Mouse (Mus musculus): ENCODE data around the gene Traf2.

Gene Traf2

DNA sequence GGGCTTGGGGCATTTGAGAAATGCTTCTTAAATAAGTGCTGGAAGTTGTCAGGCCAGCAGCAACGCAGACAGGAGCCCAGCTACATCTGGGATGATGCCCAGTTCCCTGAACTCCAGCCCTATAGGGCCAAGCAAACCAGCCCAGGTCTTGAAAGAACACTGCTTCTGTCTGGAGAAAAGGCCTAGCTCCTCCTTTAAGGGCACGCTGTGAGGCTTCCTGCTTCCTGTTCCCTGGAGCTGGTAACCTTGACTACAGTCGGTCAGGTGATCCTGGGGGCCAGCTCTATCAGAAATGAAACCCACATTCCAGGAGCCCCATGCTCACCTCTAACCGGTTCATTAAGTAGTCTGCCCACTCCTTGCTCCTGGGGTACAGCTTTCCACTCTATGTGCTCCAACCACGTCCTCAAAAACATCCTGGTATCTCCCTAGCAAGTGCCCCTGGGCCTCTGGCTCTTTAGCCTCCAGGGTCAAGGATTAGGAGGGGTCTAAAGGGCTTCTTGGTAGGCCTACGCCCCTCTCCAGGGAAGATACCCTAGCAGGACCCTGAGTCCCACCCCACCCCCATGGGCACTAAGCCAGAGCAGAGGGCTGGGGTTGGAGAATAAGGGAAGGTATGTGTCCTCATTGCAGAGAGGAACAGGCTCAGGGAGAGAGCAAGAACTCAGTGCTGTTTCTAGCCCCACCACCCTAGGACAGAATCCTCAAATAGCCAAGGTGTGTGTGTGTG, 48.7 kb downstream of the Traf2 start:
- DNase-seq (ENCODE audit: low spot score in 2 of 2), result no peak

DNA sequence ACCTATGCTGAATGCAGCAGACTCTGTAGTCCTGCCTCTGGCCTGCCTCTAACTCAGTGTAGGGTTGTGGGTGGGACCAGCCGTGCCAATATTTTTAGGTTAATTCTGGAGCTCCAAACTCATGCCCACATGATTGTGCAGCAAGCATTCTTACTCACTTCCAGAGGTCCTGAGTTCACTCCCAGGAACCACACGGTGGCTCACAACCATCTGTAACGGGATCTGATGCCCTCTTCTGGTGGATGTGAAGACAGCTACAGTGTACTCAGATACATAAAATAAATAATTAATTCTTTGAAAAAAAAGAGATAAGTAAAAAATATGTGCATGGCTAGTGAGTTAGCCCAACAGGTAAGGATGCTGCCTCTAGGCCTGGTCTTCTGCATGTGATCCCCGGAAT, 50.3 kb downstream of the Traf2 start:
- DNase-seq (ENCODE audit: low spot score in 2 of 2), result no peak

DNA sequence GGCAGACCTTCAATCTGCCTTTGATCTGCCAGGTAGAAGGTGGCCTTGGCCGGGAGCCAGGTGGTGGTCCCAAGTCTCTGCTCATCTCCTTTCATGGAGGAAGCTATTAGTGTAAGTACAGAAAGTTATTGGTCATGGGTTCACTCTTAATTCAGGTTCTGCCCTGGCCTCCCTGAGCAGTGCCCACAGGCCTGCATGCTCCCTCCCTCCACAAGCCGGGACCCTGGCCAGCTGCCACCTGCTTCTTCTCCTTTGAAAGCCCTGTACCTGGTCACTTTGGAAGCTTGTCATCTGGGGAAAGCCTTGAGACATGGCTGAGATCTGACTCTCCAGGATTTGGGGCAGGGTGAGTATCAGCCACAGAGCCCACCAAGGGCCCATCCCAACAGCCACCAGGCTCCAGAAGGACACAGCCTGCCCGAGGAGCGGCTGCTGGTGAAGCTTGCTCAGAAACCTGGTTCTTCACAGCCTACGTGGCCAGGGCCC, 53.2 kb downstream of the Traf2 start, which contains the start of gene Lcn12:
Gene Lcn12, minus strand, starts transcription at position 436 of the 486 bp plus-strand sequence.
- DNase-seq (ENCODE audit: low spot score in 2 of 2), result no peak

DNA sequence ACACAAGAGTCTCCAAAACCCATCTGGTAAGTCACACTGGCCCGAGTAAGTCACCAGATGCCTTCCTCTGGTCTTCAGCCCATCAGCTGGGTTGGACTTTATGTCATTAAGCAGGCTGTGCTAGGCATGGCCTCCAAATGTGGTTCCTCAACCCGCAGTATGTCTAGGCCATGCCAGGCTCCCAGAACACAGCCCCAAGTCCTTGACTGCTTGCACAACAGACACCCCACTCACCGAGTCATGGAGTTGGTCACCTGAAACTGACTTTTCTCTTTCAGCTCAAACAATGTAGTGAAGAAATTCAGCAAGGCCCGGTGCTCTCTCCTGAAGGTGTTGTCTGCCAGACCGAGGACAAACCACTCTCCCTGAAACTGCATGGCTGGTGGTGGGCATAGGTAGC, 53.8 kb downstream of the Traf2 start:
- DNase-seq (ENCODE audit: low spot score in 2 of 2), result no peak

DNA sequence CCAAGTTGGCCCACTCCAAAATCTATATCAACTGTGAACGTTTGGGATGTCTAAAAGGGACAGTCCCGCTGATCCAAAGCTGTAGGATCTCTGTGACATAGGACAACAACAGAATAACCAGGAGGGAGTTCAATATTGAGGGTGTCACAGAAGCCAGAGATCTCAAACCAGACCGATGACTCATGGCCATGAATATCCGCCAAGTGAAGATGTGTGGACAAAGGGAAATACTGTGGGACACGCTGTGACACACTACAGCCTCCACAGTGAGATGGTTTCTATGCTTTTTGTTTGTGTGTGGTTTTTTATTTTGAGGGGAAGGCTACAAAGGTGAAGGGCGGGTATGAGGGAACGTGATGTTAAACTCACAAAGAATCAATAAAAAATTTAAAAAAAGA, 58.1 kb downstream of the Traf2 start:
- DNase-seq (ENCODE audit: low spot score in 2 of 2), result no peak

DNA sequence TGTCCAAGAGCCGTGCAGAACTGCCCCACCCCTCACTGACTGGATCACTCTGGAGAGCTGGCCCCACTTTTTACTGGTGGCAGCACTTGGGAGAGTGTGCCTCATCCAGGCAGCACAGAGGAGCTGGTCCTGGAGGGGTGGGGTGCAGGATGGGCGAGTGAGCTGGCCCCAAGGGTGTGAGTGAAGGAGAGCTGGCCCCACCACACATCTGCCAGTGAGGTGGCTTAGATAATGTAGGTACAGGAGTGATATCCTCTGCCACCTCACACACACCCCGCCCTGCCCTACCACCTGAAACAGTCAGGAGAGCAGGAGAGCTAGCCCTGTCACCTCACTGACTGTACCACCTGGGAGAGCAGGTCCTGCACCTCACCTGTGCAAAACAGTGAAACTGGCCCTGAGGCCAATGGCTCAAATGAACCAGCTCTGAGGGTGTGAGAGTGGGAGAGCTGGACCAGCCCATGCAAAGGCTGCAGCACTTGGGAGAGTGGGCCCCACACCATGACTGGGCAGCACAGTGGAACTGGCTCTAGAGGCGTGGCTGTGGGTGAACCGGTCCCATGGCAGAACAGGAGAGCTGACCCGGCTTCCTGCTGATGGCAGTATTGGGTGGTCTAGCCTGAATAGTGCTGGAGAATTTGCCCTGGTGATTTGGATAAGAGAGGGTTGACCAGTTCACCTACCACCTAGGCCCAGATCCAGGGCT, 58.6 kb downstream of the Traf2 start:
- DNase-seq (ENCODE audit: low spot score in 2 of 2), result no peak

DNA sequence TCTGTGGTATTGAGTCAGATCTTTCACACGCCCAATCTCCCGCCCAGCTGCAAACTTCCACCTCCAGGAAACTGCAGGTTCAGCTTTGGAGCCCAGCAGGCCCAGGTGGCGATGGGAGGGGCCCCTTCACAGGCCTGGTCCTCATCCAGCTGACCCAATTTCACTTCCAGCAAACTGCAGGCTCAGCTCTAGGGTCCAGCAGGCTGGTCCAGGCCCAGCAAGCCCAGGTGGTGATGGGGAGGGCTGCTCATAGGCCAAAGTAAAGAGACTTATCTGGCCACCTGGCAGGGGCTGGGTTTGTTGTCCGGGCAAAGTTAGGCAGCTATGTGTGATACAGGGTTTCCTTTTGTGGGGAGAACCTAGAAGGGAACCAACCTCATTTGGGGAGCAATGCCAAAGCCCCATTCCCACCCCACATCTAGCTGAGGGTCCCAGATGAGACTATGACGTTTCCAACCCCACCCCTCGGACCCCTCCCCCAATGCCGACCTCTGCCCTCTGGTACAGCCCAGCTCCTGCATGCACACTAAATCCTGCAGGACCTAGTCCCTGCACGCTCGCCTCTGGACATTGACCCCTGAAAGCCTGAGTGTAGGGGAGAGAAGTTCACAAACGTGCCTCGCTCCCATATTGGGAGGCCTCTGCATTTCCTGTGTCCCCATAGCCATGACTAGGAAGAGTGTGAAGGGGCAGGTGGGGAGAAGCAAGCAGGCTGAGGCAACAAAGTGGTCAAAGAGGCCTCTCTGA, 61.7 kb downstream of the Traf2 start:
- DNase-seq (ENCODE audit: low spot score in 2 of 2), result no peak

DNA sequence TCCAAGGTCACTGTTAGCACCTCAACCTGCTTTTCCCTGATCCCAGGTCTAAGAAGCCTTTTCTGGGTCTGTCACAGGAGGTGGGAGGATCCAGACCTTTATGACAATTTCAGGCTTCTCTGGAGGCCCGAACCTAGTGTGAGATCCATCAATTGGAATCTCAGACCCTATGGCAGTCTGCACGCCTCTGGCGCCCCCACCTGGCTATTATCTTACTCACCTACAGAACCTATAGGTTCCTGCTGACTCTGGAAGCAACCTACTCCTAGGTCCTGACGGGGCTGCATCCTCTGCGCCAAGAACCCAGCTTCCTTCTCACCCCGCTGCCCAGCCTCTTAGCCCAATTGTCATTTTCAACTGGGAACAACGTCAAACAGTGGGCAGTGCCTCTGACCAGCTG, 63.8 kb downstream of the Traf2 start:
- DNase-seq (ENCODE audit: low spot score in 2 of 2), result no peak

DNA sequence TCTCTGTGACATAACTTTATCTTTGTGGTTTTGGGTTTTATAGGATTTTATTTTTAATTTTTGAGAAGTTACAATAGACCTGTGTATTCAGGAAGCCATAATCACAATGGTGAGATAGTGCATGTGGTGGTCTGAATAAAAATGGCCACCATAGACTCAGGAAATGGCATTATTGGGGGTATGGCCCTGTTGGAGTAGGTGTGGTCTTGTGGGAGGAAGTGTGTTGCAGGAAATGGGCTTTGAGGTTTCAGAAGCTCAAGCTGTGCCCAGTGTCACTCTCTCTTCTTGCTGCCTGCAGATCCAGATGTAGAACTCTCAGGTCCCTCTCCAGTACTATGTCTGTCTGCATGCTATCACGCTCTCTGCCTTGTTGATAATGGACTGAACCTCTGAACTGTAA, 66.2 kb downstream of the Traf2 start:
- DNase-seq (ENCODE audit: low spot score in 2 of 2), result no peak

DNA sequence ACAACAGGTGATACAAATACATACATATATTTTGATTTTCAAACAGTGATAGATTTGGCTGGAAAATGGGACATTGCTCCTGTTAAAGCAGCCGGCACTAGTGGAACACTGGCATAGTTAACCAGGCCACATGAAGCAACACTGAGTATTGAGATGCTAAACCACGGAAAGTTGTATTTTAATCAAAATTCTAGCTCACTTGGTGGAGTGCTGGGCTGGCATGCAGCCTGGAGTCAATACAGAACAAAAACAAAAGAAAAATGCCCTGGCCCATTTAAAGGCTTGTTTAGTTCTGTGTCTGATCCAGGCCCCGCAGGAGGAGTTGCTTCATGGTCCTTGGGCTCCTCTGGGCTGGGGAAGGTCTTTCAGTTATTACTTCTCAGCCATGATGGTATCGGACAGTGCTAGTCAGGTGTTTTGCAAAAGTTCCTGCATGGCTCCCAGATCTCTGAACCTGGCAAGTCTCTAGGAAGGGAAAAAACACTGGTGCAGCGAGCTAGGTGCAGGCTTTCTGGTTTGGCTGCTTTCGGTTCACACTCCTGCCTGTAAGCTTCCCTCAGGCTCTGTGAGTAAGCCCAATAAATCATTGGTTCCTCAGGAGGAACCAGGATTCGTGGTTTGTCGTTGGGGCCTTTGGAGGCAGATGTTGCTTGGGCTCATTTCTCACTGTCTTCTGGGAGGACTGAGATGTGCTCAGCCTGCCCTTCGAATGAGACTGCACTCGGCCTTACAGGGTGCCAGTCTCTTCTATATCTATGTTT, 67.0 kb downstream of the Traf2 start:
- DNase-seq (ENCODE audit: low spot score in 2 of 2), result no peak

DNA sequence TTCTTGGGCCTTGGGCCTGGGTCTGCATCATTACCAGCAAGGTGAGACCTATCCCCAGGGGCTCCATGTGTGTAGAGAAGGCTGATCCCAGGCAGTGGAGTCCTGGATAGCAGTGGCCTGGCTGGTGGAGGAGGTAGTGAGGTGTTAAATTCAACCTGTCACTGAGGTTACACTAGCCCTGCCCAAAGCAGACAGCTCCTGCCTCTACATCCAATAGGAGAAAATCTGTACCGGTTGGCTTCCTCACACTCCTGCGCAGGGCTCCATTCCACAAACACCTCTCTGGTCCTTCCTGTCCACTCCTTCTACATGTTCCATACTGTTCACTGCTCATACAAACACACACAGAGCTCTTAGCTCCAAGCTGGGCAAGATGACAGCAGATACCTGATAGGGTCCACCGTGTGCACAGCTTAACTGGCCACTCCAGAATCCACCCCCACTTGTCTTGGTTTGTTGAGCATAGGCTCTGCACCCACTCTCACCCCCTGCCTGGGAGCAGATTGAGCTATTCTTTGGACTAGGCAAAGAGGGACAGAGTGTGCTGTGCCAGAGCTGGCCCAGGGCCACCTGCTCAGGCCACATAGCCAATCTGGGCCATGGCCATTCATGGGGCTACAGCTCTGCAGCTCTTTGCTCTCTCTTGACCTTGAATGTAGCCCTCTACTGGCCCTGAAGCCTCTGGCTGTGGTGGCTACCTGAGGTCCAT, 68.6 kb downstream of the Traf2 start:
- peak in 1 of 2 experiments; percentile 62 for DNase-seq (ENCODE audit: low spot score in 2 of 2)

DNA sequence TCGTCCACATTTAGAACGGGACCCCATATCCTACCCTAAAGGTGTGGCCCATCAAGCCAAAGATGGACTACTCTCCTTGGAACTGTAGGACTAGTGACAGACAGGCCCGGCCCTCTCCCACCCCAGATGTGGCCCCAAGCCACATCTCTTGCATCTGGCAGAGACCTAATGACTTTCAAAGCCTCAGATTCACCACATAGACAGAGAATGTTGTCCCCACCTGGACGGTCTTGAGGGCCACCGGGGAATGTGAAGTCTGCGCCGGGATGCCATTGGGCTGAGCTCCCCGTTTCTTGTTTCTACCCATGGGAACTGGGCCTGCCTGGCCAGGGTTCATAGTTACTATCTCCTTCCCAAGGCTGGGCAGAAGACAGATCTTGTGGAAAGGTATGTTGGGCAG, 69.2 kb downstream of the Traf2 start:
- DNase-seq (ENCODE audit: low spot score in 2 of 2), result no peak

DNA sequence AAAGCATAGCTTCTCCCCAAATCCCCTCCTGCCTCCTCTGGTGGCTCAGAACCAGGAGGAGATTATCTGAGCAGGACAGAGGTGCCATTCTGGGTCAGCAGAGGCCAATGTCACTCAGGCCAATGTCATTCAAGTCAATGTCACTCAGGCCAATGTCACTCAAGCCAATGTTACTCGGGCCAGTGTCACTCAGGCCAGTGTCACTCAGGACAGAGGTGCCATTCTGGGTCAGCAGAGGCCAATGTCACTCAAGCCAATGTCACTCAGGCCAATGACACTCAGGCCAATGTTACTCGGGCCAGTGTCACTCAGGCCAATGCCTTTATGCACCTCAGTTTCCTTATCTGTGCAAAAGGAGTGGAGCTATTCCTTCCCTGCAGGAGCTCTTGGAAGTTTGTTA, 74.2 kb downstream of the Traf2 start:
- DNase-seq (ENCODE audit: low spot score in 2 of 2), result no peak

DNA sequence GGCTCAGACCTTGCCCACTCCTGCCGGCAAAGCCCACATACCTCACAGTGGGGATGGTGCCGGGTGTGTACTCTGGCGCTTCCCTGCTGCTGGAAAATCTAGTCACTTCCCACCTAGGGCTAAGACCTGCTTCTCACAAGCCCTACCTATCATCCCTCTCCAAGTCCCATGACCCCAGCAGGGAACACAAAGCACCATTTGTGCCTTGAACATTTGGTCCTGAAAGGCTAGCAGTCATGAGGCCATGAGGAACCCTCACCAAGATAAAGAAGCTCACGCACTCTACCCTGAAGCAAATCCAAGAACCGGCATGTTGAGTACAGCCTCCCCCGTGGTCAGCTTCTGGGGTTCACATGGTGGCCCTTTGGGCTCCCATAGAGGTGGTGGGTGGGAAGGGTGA, 76.8 kb downstream of the Traf2 start, which contains the start of gene Ptgds:
Gene Ptgds, minus strand, starts transcription at position 78 of the 400 bp plus-strand sequence.
- no peak for DNase-seq (ENCODE audit: low spot score in 2 of 2)

DNA sequence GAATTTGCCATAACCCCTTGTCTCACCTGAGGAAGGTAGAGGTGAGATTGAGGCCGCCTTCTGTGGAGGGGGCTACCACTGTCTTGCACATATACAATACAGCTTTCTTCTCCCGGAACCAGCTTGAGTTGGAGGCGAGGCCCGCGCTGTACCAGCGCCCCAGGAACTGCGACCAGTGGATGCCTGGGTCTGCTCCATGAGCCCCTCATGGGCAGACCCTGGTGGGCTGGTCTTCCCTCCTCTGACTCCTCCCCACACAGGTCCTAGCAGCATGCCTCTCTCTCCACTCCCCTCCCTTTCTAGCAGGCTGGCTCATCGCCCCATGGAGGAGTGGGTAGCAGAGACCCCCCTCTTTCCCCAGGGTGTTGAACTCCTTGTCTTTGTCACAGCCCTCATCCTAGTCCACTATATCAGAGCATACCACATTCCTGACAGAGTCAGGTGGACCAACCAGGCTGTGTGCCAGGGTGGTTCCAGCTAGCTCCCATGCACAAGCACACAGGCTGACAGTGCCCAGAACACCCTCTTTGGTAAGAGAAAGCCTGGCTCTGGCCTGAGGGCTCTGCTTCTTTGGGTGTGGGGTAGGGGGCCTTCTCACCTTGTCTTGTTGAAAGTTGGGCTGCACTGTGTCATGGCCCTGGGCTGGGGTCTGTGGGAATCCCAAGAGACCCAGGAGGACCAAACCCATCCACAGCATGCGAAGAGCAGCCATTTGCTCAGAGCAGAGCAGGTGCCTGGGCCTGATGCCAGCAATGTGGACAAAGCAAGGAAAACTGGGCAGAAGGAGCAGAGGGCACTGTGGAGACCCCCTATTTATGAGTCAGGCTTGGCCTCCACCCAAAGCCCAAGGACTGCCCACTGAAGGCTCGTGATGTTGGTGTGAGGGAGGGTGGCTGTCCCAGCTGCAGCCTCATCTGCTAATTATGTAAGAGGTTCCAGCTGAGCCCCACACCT, 77.5 kb downstream of the Traf2 start:
- no peak for DNase-seq (ENCODE audit: low spot score in 2 of 2)

Measured in frontal cortex, postnatal 10 days (tissue).